Mouse (Mus musculus) kidney, adult 2 months (tissue): ENCODE data around the gene Pitx3. TPM values are rescaled to one million over a fixed set of nuclear protein-coding genes. Genes with fewer than 3 reads are reported as not detected.
"Not testable (repeated sequence)": the region's sequence is repeated elsewhere in the genome, so short reads cannot be mapped to it uniquely, and the experiment has no call there.

Experiments
- DNase-seq: peaks from one replicate; pipeline ENCODE4 v3.0.0; 2021
- H3K27ac ChIP-seq: fragments of 200-500 bp; 2 replicates; pipeline ENCODE4 v1.5.1; 2012; ENCODE audit warnings: low read depth, low read length, control low read depth, inconsistent platforms; ENCODE audit not compliant: insufficient read depth
- H3K27me3 ChIP-seq: fragments of 200-500 bp; replicated peaks from 2 replicates; pipeline ENCODE4 v1.6.1; 2012; ENCODE audit warnings: mild to moderate bottlenecking, moderate library complexity, low read length, inconsistent platforms; ENCODE audit not compliant: control insufficient read depth, insufficient read depth
- H3K36me3 ChIP-seq: fragments of 200-500 bp; 2 replicates; pipeline ENCODE4 v1.6.1; 2012; ENCODE audit warnings: mild to moderate bottlenecking, moderate library complexity, low read length, inconsistent platforms; ENCODE audit not compliant: control insufficient read depth, insufficient read depth
- H3K4me1 ChIP-seq: fragments of 200-500 bp; 2 replicates; pipeline ENCODE4 v1.6.1; 2011; ENCODE audit warnings: low read length; ENCODE audit not compliant: control insufficient read depth, insufficient read depth
- H3K4me3 ChIP-seq: fragments of 200-500 bp; 2 replicates; pipeline ENCODE4 v1.5.1; 2011; ENCODE audit warnings: mild to moderate bottlenecking, low read depth, low read length, control low read depth; ENCODE audit not compliant: insufficient read depth
- CTCF ChIP-seq: fragments of 200-500 bp; conservative IDR thresholded peaks from 2 replicates; pipeline ENCODE4 v1.5.1; 2011; ENCODE audit warnings: low read depth, mild to moderate bottlenecking, control low read depth, low read length, moderate library complexity, mixed read lengths; ENCODE audit not compliant: insufficient read depth, insufficient read length
- POLR2A ChIP-seq: fragments of 200-500 bp; IDR thresholded peaks from one replicate; pipeline ENCODE4 v1.6.1; 2011; ENCODE audit warnings: low read depth, low read length, control low read depth
- WGBS: fragments of 180-500 bp; shearing (Covaris S2); methylation state at CpG from one replicate; pipeline ENCODE4 v1.1.7; 2018; 5-methylcytosine and 5-hydroxymethylcytosine counted together
- polyA plus RNA-seq: library from polyadenylated mRNA; depleted of rRNA; stranded (reverse); fragments of >200 nt; gene quantifications from 2 replicates; pipeline ENCODE4 v1.2.3, GENCODE M21; 2012

Gene Pitx3
- polyA plus RNA-seq, 1 experiment, result 0.05 TPM

- H3K4me1 ChIP-seq, result 0 out of 2 replicates have a peak, but pooled peaks cover 9% of the 10 kb centered on the region
- TF ChIP-seq POLR2A, result no peak
- TF ChIP-seq CTCF, result no peak
- 3% methylated on average over 31 of the region's 31 CpGs for WGBS
- no peaks in the 10 kb centered on the region; the same call in 1 of the 2 replicates for H3K27me3 ChIP-seq
- DNase-seq, result peak; percentile 29
- H3K4me3 ChIP-seq, result no peak within 1 kb of the TSS
- H3K27ac ChIP-seq, result no peak within 1 kb of the TSS
- H3K36me3 ChIP-seq, result no peaks in the 10 kb centered on the region
These were observed 16.2 kb downstream of the Pitx3 start, which contains the start of gene Elovl3 for GRCm38 (mm10) chr19:46131694-46132525. Gene Elovl3, plus strand, starts transcription at chr19:46131897.

DNA sequence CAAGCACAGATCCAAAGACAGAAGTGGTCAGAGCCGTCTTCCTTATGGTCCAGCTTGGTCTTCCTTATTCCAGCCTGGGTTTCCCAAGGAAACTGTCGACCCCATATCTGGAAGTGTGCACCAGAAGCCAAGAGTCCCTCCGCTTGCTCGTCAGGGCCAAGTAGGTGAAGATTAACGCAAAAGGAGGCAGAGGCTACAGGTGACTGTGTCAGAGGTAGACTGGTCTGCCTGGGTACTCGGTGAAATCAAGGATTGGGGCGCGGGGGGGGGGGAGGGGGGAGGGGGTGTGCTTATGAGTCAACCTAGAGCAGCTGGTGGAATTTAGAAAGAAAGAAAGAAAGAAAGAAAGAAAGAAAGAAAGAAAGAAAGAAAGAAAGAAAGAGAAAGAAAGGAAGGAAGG, 16.8 kb downstream of the Pitx3 start:
- TF ChIP-seq CTCF (no peak), POLR2A (no peak)
- no peak for DNase-seq
- no peak overlapping the region for H3K27ac ChIP-seq
- 0 out of 2 replicates have a peak, but pooled peaks cover 6% of the 10 kb centered on the region for H3K4me1 ChIP-seq
- no peaks in the 10 kb centered on the region; the same call in 1 of the 2 replicates for H3K27me3 ChIP-seq
- WGBS, result 8% methylated on average over 8 of the region's 8 CpGs
- no peak overlapping the region for H3K4me3 ChIP-seq
- no peaks in the 10 kb centered on the region for H3K36me3 ChIP-seq

DNA sequence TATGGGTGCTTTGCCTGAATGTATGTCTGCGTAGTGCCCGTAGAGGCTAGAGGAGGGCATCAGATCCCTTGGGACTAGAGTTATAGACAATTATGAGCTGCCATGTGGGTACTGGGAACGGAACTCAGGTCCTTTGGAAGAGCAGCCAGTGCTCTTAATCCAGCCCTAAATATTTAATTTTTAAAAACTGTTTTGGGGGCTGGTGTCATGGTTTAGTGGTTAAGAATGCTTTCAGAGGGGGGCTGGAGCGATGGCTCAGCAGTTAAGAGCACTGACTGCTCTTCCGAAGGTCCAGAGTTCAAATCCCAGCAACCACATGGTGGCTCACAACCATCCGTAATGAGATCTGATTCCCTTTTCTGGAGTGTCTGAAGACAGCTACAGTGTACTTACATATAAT, 18.4 kb downstream of the Pitx3 start:
- not testable (repeated sequence) for H3K4me3 ChIP-seq, H3K4me1 ChIP-seq, H3K36me3 ChIP-seq, H3K27me3 ChIP-seq, DNase-seq, H3K27ac ChIP-seq
- WGBS, result 66% methylated on average over 6 of the region's 6 CpGs

- H3K27ac ChIP-seq, result no peak overlapping the region
- DNase-seq, result no peak
- no peaks in the 10 kb centered on the region for H3K4me1 ChIP-seq
- no peak overlapping the region for H3K4me3 ChIP-seq
- TF ChIP-seq CTCF, result no peak
- TF ChIP-seq POLR2A, result no peak
- no peaks in the 10 kb centered on the region; the same call in 1 of the 2 replicates for H3K27me3 ChIP-seq
- 85% methylated on average over 4 of the region's 4 CpGs for WGBS
- H3K36me3 ChIP-seq, result no peaks in the 10 kb centered on the region
These were observed 21.8 kb downstream of the Pitx3 start for GRCm38 (mm10) chr19:46126301-46126700.

DNA sequence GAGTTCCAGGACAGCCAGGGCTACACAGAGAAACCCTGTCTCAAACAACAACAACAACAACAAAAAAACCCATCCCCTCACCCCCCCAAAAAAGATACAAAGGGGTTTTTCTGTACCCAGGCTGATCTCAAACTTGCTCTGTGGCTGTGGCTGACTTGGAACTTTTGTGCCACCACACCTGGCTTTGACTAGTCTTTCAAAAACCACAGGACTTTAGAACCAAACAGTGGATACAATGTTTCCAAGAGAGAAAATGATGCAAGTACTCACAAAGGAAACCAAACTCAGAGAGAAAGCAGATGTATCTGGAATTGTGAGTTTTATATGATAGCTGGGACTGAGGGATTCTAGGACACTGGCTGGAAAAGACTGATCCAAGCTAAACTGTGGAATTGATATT, 23.5 kb downstream of the Pitx3 start:
- no peaks in the 10 kb centered on the region; the same call in 1 of the 2 replicates for H3K27me3 ChIP-seq
- no peaks in the 10 kb centered on the region for H3K4me1 ChIP-seq
- H3K27ac ChIP-seq, result no peak overlapping the region
- H3K4me3 ChIP-seq, result no peak overlapping the region
- H3K36me3 ChIP-seq, result no peaks in the 10 kb centered on the region
- DNase-seq, result no peak
- TF ChIP-seq CTCF, result no peak
- no peak for TF ChIP-seq POLR2A

GRCm38 (mm10) chr19:46123876-46124275, 24.2 kb downstream of the Pitx3 start:
- WGBS, result 78% methylated on average over 3 of the region's 3 CpGs
- Histone ChIP-seq H3K4me3 (no peak overlapping the region), H3K27me3 (no peaks in the 10 kb centered on the region), H3K36me3 (no peaks in the 10 kb centered on the region), H3K27ac (no peak overlapping the region), H3K4me1 (no peaks in the 10 kb centered on the region)
- TF ChIP-seq POLR2A (no peak), CTCF (no peak)
- DNase-seq, result no peak

DNA sequence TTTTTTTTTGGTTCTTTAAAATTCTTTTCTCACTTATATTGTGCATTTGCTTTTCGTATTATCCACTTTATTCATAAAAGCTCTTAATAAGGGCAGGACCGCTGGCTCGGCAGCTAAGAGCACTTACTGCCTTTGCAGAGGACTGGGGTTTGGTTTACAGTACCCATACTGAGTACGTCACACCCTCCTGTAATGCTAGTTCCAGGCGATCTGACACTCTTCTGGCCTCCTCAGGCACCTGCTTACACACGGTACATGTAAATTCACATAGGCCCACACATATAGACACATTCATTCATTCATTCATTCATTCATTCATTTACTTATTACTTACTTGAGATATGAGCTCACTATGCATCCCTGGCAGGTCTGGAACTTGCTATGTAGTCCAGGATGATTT, 27.3 kb downstream of the Pitx3 start:
- Histone ChIP-seq H3K36me3 (no peaks in the 10 kb centered on the region), H3K4me3 (no peak overlapping the region), H3K4me1 (no peaks in the 10 kb centered on the region), H3K27ac (no peak overlapping the region), H3K27me3 (no peaks in the 10 kb centered on the region)
- TF ChIP-seq POLR2A (no peak), CTCF (no peak)
- no peak for DNase-seq
- 78% methylated on average over 6 of the region's 6 CpGs for WGBS
